19 mouse cellular contexts compared by ENCODE assay signal in genomic region chr6:140107628-140108027, GRCm38 (mm10).
DNase-seq lines count a peak whose midpoint lies in the region; ATAC-seq and TF ChIP-seq lines count a peak whose summit lies in the region.
"Had no signal": no experiment of that assay in that cellular context is flagged by ENCODE, and none has a peak within 500 bp of the region (broad histone marks: within the 10 kb centered on the region; RNA-seq: fewer than 3 reads in every experiment).

No protein-coding gene starts in this region.

- peak overlapping the region; percentile 5 for H3K4me3 ChIP-seq in lung, embryonic 16.5 days (ENCODE audit: low read length)
- H3K4me3 ChIP-seq in intestine, embryonic 15.5 days (replicated peaks) = peak overlapping the region; percentile 23
- no peak overlapping the region for H3K4me3 ChIP-seq in limb, embryonic 13.5 days
- H3K4me3 ChIP-seq in stomach, postnatal 0 days (ENCODE audit: low read depth, low read length) = no peak overlapping the region
- H3K4me3 ChIP-seq: embryonic facial prominence, embryonic 12.5 days; hindbrain, embryonic 15.5 days; kidney, embryonic 15.5 days; liver, embryonic 15.5 days; midbrain, embryonic 10.5 days had no signal

- no peak for TF ChIP-seq CTCF in stomach, postnatal 0 days (IDR thresholded peaks at IDR 0.05; ENCODE audit: low read depth)

- H3K4me1 ChIP-seq in lung, embryonic 16.5 days (replicated peaks; ENCODE audit: control insufficient read depth, insufficient read depth, low read length) = peaks cover 3% of the 10 kb centered on the region; the same call in 1 of the 2 replicates
- no peaks in the 10 kb centered on the region for H3K4me1 ChIP-seq in intestine, embryonic 15.5 days (replicated peaks)
- H3K4me1 ChIP-seq in limb, embryonic 13.5 days = no peaks in the 10 kb centered on the region
- no peaks in the 10 kb centered on the region; the same call in 1 of the 2 replicates for H3K4me1 ChIP-seq in stomach, postnatal 0 days (replicated peaks; ENCODE audit: control insufficient read depth, insufficient read depth)
- H3K4me1 ChIP-seq: embryonic facial prominence, embryonic 12.5 days; hindbrain, embryonic 15.5 days; kidney, embryonic 15.5 days; liver, embryonic 15.5 days; midbrain, embryonic 10.5 days had no signal

- no peaks in the 10 kb centered on the region for H3K9me3 ChIP-seq in lung, embryonic 16.5 days (ENCODE audit: control insufficient read depth, low read length)
- H3K9me3 ChIP-seq in intestine, embryonic 15.5 days = no peaks in the 10 kb centered on the region
- no peaks in the 10 kb centered on the region for H3K9me3 ChIP-seq in limb, embryonic 13.5 days
- no peaks in the 10 kb centered on the region for H3K9me3 ChIP-seq in stomach, postnatal 0 days (ENCODE audit: control insufficient read depth, low read length)
- H3K9me3 ChIP-seq: embryonic facial prominence, embryonic 12.5 days; hindbrain, embryonic 15.5 days; kidney, embryonic 15.5 days; liver, embryonic 15.5 days; midbrain, embryonic 10.5 days had no signal

- H3K27me3 ChIP-seq in lung, embryonic 16.5 days (ENCODE audit: control insufficient read depth, insufficient read depth, low read depth, low read length) = no peaks in the 10 kb centered on the region
- H3K27me3 ChIP-seq in intestine, embryonic 15.5 days (replicated peaks) = no peaks in the 10 kb centered on the region
- H3K27me3 ChIP-seq in limb, embryonic 13.5 days = no peaks in the 10 kb centered on the region
- no peaks in the 10 kb centered on the region for H3K27me3 ChIP-seq in stomach, postnatal 0 days (ENCODE audit: control insufficient read depth, insufficient read depth, low read length)
- H3K27me3 ChIP-seq: embryonic facial prominence, embryonic 12.5 days; hindbrain, embryonic 15.5 days; kidney, embryonic 15.5 days; liver, embryonic 15.5 days had no signal

- H3K9ac ChIP-seq in lung, embryonic 16.5 days (ENCODE audit: low read length) = peak overlapping the region; percentile 21; the same call in 1 of the 2 replicates
- peak overlapping the region; percentile 37 for H3K9ac ChIP-seq in intestine, embryonic 15.5 days
- no peak overlapping the region for H3K9ac ChIP-seq in limb, embryonic 13.5 days
- H3K9ac ChIP-seq in stomach, postnatal 0 days (ENCODE audit: low read length) = no peak overlapping the region
- H3K9ac ChIP-seq: embryonic facial prominence, embryonic 12.5 days; hindbrain, embryonic 15.5 days; kidney, embryonic 15.5 days; liver, embryonic 15.5 days had no signal

- 39% methylated on average over 16 of the region's 16 CpGs for WGBS in lung, embryonic 16.5 days
- WGBS in intestine, embryonic 15.5 days = 40% methylated on average over 16 of the region's 16 CpGs
- 69% methylated on average over 16 of the region's 16 CpGs for WGBS in limb, embryonic 13.5 days
- WGBS in stomach, postnatal 0 days = 53% methylated on average over 16 of the region's 16 CpGs

- no peaks in the 10 kb centered on the region for H3K36me3 ChIP-seq in lung, embryonic 16.5 days (ENCODE audit: control insufficient read depth, insufficient read depth, low read length)
- no peaks in the 10 kb centered on the region for H3K36me3 ChIP-seq in intestine, embryonic 15.5 days
- no peaks in the 10 kb centered on the region for H3K36me3 ChIP-seq in limb, embryonic 13.5 days
- H3K36me3 ChIP-seq in stomach, postnatal 0 days (ENCODE audit: control insufficient read depth, insufficient read depth, low read length) = no peaks in the 10 kb centered on the region
- H3K36me3 ChIP-seq: embryonic facial prominence, embryonic 12.5 days; hindbrain, embryonic 15.5 days; kidney, embryonic 15.5 days; liver, embryonic 15.5 days; midbrain, embryonic 10.5 days had no signal

- no peak for DNase-seq in lung, postnatal 4 days
- DNase-seq in stomach, postnatal 0 days (ENCODE audit: low spot score) = no peak
- DNase-seq in thymus, postnatal 4 days = no peak
- DNase-seq in adrenal gland, adult 2 months = no peak
- DNase-seq: adrenal gland, postnatal 10 days; cerebellum, adult 18-20 months; cerebellum, postnatal 25 days; kidney, adult 11 months; kidney, postnatal 36 days; layer of hippocampus, postnatal 36 days had no signal

- TF ChIP-seq EP300 in stomach, postnatal 0 days (optimal IDR thresholded peaks at IDR 0.05) = no peak

- ATAC-seq in lung, embryonic 16.5 days (ENCODE audit: low read depth) = no peak
- ATAC-seq in intestine, embryonic 15.5 days = peak; percentile 52
- ATAC-seq in limb, embryonic 13.5 days (ENCODE audit: low FRiP score, low read depth) = no peak
- ATAC-seq in stomach, postnatal 0 days (ENCODE audit: low FRiP score, low TSS enrichment) = no peak
- ATAC-seq: activated CD4-positive, CD25-positive, alpha-beta regulatory T cell, adult 4 months had no signal

- H3K4me2 ChIP-seq in lung, embryonic 16.5 days (ENCODE audit: low read depth, low read length) = peak overlapping the region; percentile 4
- H3K4me2 ChIP-seq in intestine, embryonic 15.5 days (replicated peaks) = peak overlapping the region; percentile 57
- H3K4me2 ChIP-seq in limb, embryonic 13.5 days (replicated peaks) = 0 out of 2 replicates have a peak overlapping the region, but pooled peaks have one; percentile 20
- H3K4me2 ChIP-seq in stomach, postnatal 0 days (replicated peaks; ENCODE audit: low read depth) = 0 out of 2 replicates have a peak overlapping the region, but pooled peaks have one; percentile 14
- H3K4me2 ChIP-seq: embryonic facial prominence, embryonic 12.5 days; hindbrain, embryonic 15.5 days; kidney, embryonic 15.5 days; liver, embryonic 15.5 days had no signal

- no peak overlapping the region for H3K27ac ChIP-seq in lung, embryonic 16.5 days (ENCODE audit: low read length)
- peak overlapping the region; percentile 81 for H3K27ac ChIP-seq in intestine, embryonic 15.5 days
- H3K27ac ChIP-seq in limb, embryonic 13.5 days = no peak overlapping the region
- H3K27ac ChIP-seq in stomach, postnatal 0 days (replicated peaks) = 0 out of 2 replicates have a peak overlapping the region, but pooled peaks have one; percentile 24
- H3K27ac ChIP-seq: embryonic facial prominence, embryonic 12.5 days; hindbrain, embryonic 15.5 days; kidney, embryonic 15.5 days; liver, embryonic 15.5 days; midbrain, embryonic 10.5 days had no signal

Comparison
In these comparisons a context has a peak if more than half of its experiments do, and no peak if none do; other contexts are left out.
1. H3K27ac ChIP-seq: peak in intestine, embryonic 15.5 days (single experiment) and stomach, postnatal 0 days (single experiment); none in lung, embryonic 16.5 days (single experiment) and limb, embryonic 13.5 days (single experiment).
2. H3K4me2 ChIP-seq: peak in every context shown above with its lines; median percentile 57 in intestine, embryonic 15.5 days; 20 in limb, embryonic 13.5 days; 14 in stomach, postnatal 0 days; 4 in lung, embryonic 16.5 days.
3. H3K4me3 ChIP-seq: peak in lung, embryonic 16.5 days (single experiment) and intestine, embryonic 15.5 days (single experiment); none in limb, embryonic 13.5 days (single experiment) and stomach, postnatal 0 days (single experiment).
4. H3K9ac ChIP-seq: peak in lung, embryonic 16.5 days (single experiment) and intestine, embryonic 15.5 days (single experiment); none in limb, embryonic 13.5 days (single experiment) and stomach, postnatal 0 days (single experiment).